Mouse (Mus musculus) left cerebral cortex, adult 6 months (tissue): Measurements from ENCODE around the gene Cdnf. TPM values are rescaled to one million over a fixed set of nuclear protein-coding genes. Genes with fewer than 3 reads are reported as not detected.

Source experiments
- long read RNA-seq, 2 experiments: library from polyadenylated mRNA; unstranded; transcript quantifications; one replicate each; pipeline ENCODE4 v2.0.0; 2019 to 2020
- polyA plus RNA-seq: library from polyadenylated mRNA; unstranded; fragments of <200 nt; fragmentation: Nextera tagmentation; gene quantifications from 2 replicates; pipeline ENCODE4 v1.2.3, GENCODE M21; 2021

Gene Cdnf
- polyA plus RNA-seq = 0.17 and 0.40 TPM in 2 replicates
- long read RNA-seq, experiment 1, partial matches to known transcripts = 0 of 4 reads
- long read RNA-seq, experiment 1, other reads (novel, unspliced or antisense) = 4 of 4 reads
- long read RNA-seq, experiment 2 = 0 reads

GRCm38 (mm10) chr2:3512552-3513454 lies at the start of gene Cdnf, which contains the start of the genes Gm45902 and Hspa14:
Gene Cdnf, plus strand, starts transcription at chr2:3513030.
Gene Gm45902, minus strand, starts transcription at chr2:3512790.
Gene Hspa14, minus strand, starts transcription at chr2:3512814.

GRCm38 (mm10) chr2:3474861-3475283 lies 38.0 kb upstream of the Cdnf start, which contains the start of gene Suv39h2:
Gene Suv39h2, minus strand, starts transcription at chr2:3475031.

GRCm38 (mm10) chr2:3570186-3570585 lies 57.4 kb downstream of the Cdnf start, which contains the start of gene Fam107b:
Gene Fam107b, plus strand, starts transcription at chr2:3570488.

Other genes with a start within 250 kb of the Cdnf start
- 90.1 and 160 TPM in 2 replicates for gene Nmt2, start 228.8 kb upstream of the Cdnf start, polyA plus RNA-seq
- 13.9 and 14.6 TPM in 2 replicates for gene Rpp38, start 180.4 kb upstream of the Cdnf start, polyA plus RNA-seq
- 1.3 and 2.3 TPM in 2 replicates for gene Acbd7, start 176.9 kb upstream of the Cdnf start, polyA plus RNA-seq
- gene Olah, start 115.8 kb upstream of the Cdnf start, polyA plus RNA-seq = not detected in 2 replicates
- 15.8 and 16.0 TPM in 2 replicates for gene Meig1, start 90.4 kb upstream of the Cdnf start, polyA plus RNA-seq
- gene Dclre1c, start 88.9 kb upstream of the Cdnf start, polyA plus RNA-seq = 3.8 TPM in 2 replicates
- gene Suv39h2, start 38.0 kb upstream of the Cdnf start, polyA plus RNA-seq = 1.3 and 3.8 TPM in 2 replicates
- gene Gm45902, start 240 bp upstream of the Cdnf start, polyA plus RNA-seq = 0.49 and 0.56 TPM in 2 replicates
- gene Hspa14, start 216 bp upstream of the Cdnf start, polyA plus RNA-seq = 27.4 and 33.3 TPM in 2 replicates
- 2.3 and 2.9 TPM in 2 replicates for gene Fam107b, start 57.5 kb downstream of the Cdnf start, polyA plus RNA-seq